Mouse (Mus musculus) heart, embryonic 15.5 days (tissue): ENCODE measurements at regions not wholly inside any gene's neighbourhood (a gene's known extent, or its start where the extent isn't known, plus 50 kb on each side); places are given as distances from the start of the nearest gene placed in this dataset.
A peak's percentile ranks its signal among the peaks of the same experiment; 100 is the strongest.

Experiments used
- ATAC-seq: fragments of 200-750 bp; cut with Nextera tagmentation; replicated peaks from 2 replicates; pipeline ENCODE4 v1.8.0; 2017; ENCODE audit warnings: low read depth, moderate TSS enrichment; ENCODE audit not compliant: insufficient number of reproducible peaks, insufficient read depth, low FRiP score
- H3K27ac ChIP-seq: fragments of 300-500 bp; sonication (generic); 2 replicates; pipeline ENCODE4 v1.5.1; 2015; ENCODE audit warnings: mild to moderate bottlenecking, inconsistent platforms
- H3K27me3 ChIP-seq: fragments of 300-500 bp; sonication (generic); 2 replicates; pipeline ENCODE4 v1.6.1; 2015; ENCODE audit warnings: inconsistent platforms
- H3K36me3 ChIP-seq: fragments of 300-500 bp; sonication (generic); 2 replicates; pipeline ENCODE4 v1.6.1; 2015; ENCODE audit warnings: mild to moderate bottlenecking, inconsistent platforms
- H3K4me1 ChIP-seq: fragments of 300-500 bp; sonication (generic); replicated peaks from 2 replicates; pipeline ENCODE4 v1.6.1; 2015; ENCODE audit warnings: inconsistent platforms
- H3K4me2 ChIP-seq: fragments of 300-500 bp; sonication (generic); 2 replicates; pipeline ENCODE4 v1.6.1; 2015; ENCODE audit warnings: inconsistent platforms, mild to moderate bottlenecking, moderate library complexity
- H3K4me3 ChIP-seq: fragments of 300-500 bp; sonication (generic); 2 replicates; pipeline ENCODE4 v1.5.1; 2015; ENCODE audit warnings: mild to moderate bottlenecking, inconsistent platforms
- H3K9ac ChIP-seq: fragments of 300-500 bp; sonication (generic); 2 replicates; pipeline ENCODE4 v1.6.1; 2015; ENCODE audit warnings: mild to moderate bottlenecking, inconsistent platforms
- H3K9me3 ChIP-seq: fragments of 300-500 bp; sonication (generic); replicated peaks from 2 replicates; pipeline ENCODE4 v1.6.1; 2016; ENCODE audit warnings: inconsistent platforms
- whole genome bisulfite sequencing: fragments of 180-500 bp; shearing (Covaris S2); methylation state at CpG from one replicate; pipeline ENCODE4 v1.1.7; 2015; ENCODE audit warnings: mixed read lengths; 5-methylcytosine and 5-hydroxymethylcytosine counted together

GRCm38 (mm10) chr9:120820892-120821291 is 108.1 kb upstream of the Ctnnb1 start:
- H3K27me3 ChIP-seq = no peaks in the 10 kb centered on the region
- no peak overlapping the region for H3K4me2 ChIP-seq
- WGBS = 77% methylated on average over 6 of the region's 6 CpGs
- no peak overlapping the region for H3K4me3 ChIP-seq
- H3K9ac ChIP-seq = no peak overlapping the region
- H3K9me3 ChIP-seq = no peaks in the 10 kb centered on the region
- no peak for ATAC-seq
- H3K36me3 ChIP-seq = no peaks in the 10 kb centered on the region
- no peak overlapping the region for H3K27ac ChIP-seq
- no peaks in the 10 kb centered on the region for H3K4me1 ChIP-seq

GRCm38 (mm10) chr9:120823397-120823796 is 105.6 kb upstream of the Ctnnb1 start:
- Histone ChIP-seq H3K36me3 (no peaks in the 10 kb centered on the region), H3K4me3 (no peak overlapping the region), H3K27ac (no peak overlapping the region), H3K27me3 (no peaks in the 10 kb centered on the region), H3K9me3 (no peaks in the 10 kb centered on the region), H3K4me2 (no peak overlapping the region), H3K9ac (no peak overlapping the region), H3K4me1 (no peaks in the 10 kb centered on the region)
- no peak for ATAC-seq
- WGBS = 69% methylated on average over 6 of the region's 6 CpGs

GRCm38 (mm10) chr9:120826266-120826665 is 102.8 kb upstream of the Ctnnb1 start:
- Histone ChIP-seq H3K4me3 (no peak overlapping the region), H3K9ac (no peak overlapping the region), H3K9me3 (no peaks in the 10 kb centered on the region; the same call in 1 of the 2 replicates), H3K27me3 (no peaks in the 10 kb centered on the region), H3K4me2 (no peak overlapping the region), H3K27ac (no peak overlapping the region), H3K4me1 (no peaks in the 10 kb centered on the region; the same call in 1 of the 2 replicates), H3K36me3 (no peaks in the 10 kb centered on the region)
- WGBS = 31% methylated on average over 4 of the region's 4 CpGs
- ATAC-seq = no peak

GRCm38 (mm10) chr9:120830526-120830925 is 98.5 kb upstream of the Ctnnb1 start:
- Histone ChIP-seq H3K36me3 (no peaks in the 10 kb centered on the region), H3K4me1 (no peaks in the 10 kb centered on the region; the same call in 1 of the 2 replicates), H3K27ac (no peak overlapping the region), H3K9ac (no peak overlapping the region), H3K27me3 (no peaks in the 10 kb centered on the region), H3K4me2 (no peak overlapping the region), H3K9me3 (no peaks in the 10 kb centered on the region; the same call in 1 of the 2 replicates), H3K4me3 (no peak overlapping the region)
- WGBS = 49% methylated on average over 5 of the region's 5 CpGs
- no peak for ATAC-seq

GRCm38 (mm10) chr9:120834166-120834565 is 94.8 kb upstream of the Ctnnb1 start:
- Histone ChIP-seq H3K4me1 (no peaks in the 10 kb centered on the region; the same call in 1 of the 2 replicates), H3K27ac (no peak overlapping the region), H3K4me3 (no peak overlapping the region), H3K9me3 (no peaks in the 10 kb centered on the region; the same call in 1 of the 2 replicates), H3K9ac (no peak overlapping the region), H3K27me3 (no peaks in the 10 kb centered on the region), H3K36me3 (no peaks in the 10 kb centered on the region), H3K4me2 (no peak overlapping the region)
- no peak for ATAC-seq
- WGBS = 74% methylated on average over 9 of the region's 9 CpGs

- Histone ChIP-seq H3K4me3 (no peak overlapping the region), H3K27ac (no peak overlapping the region), H3K9ac (no peak overlapping the region), H3K27me3 (no peaks in the 10 kb centered on the region), H3K9me3 (no peaks in the 10 kb centered on the region; the same call in 1 of the 2 replicates), H3K36me3 (no peaks in the 10 kb centered on the region), H3K4me2 (no peak overlapping the region), H3K4me1 (no peaks in the 10 kb centered on the region; the same call in 1 of the 2 replicates)
- no peak for ATAC-seq
- 95% methylated on average over 4 of the region's 4 CpGs for WGBS
These were observed 93.4 kb upstream of the Ctnnb1 start for GRCm38 (mm10) chr9:120835621-120836020.

GRCm38 (mm10) chr9:120837431-120838150 is 91.4 kb upstream of the Ctnnb1 start:
- no peak for ATAC-seq
- Histone ChIP-seq H3K4me2 (no peak overlapping the region), H3K4me3 (no peak overlapping the region), H3K9ac (no peak overlapping the region), H3K4me1 (no peaks in the 10 kb centered on the region), H3K27me3 (no peaks in the 10 kb centered on the region), H3K9me3 (no peaks in the 10 kb centered on the region; the same call in 1 of the 2 replicates), H3K27ac (no peak overlapping the region), H3K36me3 (no peaks in the 10 kb centered on the region)
- WGBS = 79% methylated on average over 8 of the region's 8 CpGs

- H3K27me3 ChIP-seq = no peaks in the 10 kb centered on the region
- no peak overlapping the region for H3K9ac ChIP-seq
- no peaks in the 10 kb centered on the region for H3K9me3 ChIP-seq
- 74% methylated on average over 8 of the region's 8 CpGs for WGBS
- no peaks in the 10 kb centered on the region for H3K36me3 ChIP-seq
- H3K4me1 ChIP-seq = peaks cover 7% of the 10 kb centered on the region; the same call in 1 of the 2 replicates
- no peak for ATAC-seq
- no peak overlapping the region for H3K4me2 ChIP-seq
- no peak overlapping the region for H3K27ac ChIP-seq
- no peak overlapping the region for H3K4me3 ChIP-seq
These were observed 85.3 kb upstream of the Ctnnb1 start for GRCm38 (mm10) chr9:120843753-120844152.

GRCm38 (mm10) chr9:120845538-120845937 is 83.5 kb upstream of the Ctnnb1 start:
- 74% methylated on average over 10 of the region's 10 CpGs for WGBS
- Histone ChIP-seq H3K4me3 (no peak overlapping the region), H3K4me1 (peaks cover 14% of the 10 kb centered on the region; the same call in 1 of the 2 replicates), H3K27me3 (no peaks in the 10 kb centered on the region), H3K4me2 (no peak overlapping the region), H3K9ac (no peak overlapping the region), H3K36me3 (no peaks in the 10 kb centered on the region), H3K27ac (no peak overlapping the region), H3K9me3 (no peaks in the 10 kb centered on the region)
- no peak for ATAC-seq

GRCm38 (mm10) chr9:120847649-120848048 is 81.4 kb upstream of the Ctnnb1 start:
- Histone ChIP-seq H3K9me3 (no peaks in the 10 kb centered on the region), H3K4me1 (peaks cover 19% of the 10 kb centered on the region), H3K4me3 (no peak overlapping the region), H3K9ac (no peak overlapping the region), H3K36me3 (no peaks in the 10 kb centered on the region), H3K4me2 (no peak overlapping the region), H3K27me3 (no peaks in the 10 kb centered on the region), H3K27ac (0 out of 2 replicates have a peak overlapping the region, but pooled peaks have one; percentile 11)
- WGBS = 44% methylated on average over 5 of the region's 5 CpGs
- ATAC-seq = peak; percentile 49; the same call in 1 of the 2 replicates

GRCm38 (mm10) chr9:120848962-120849361 is 80.1 kb upstream of the Ctnnb1 start:
- Histone ChIP-seq H3K4me3 (no peak overlapping the region), H3K4me2 (no peak overlapping the region), H3K27me3 (no peaks in the 10 kb centered on the region), H3K4me1 (peaks cover 26% of the 10 kb centered on the region), H3K27ac (no peak overlapping the region), H3K36me3 (no peaks in the 10 kb centered on the region), H3K9ac (no peak overlapping the region), H3K9me3 (no peaks in the 10 kb centered on the region)
- ATAC-seq = no peak
- 52% methylated on average over 2 of the region's 2 CpGs for WGBS

GRCm38 (mm10) chr9:120850092-120850491 is 78.9 kb upstream of the Ctnnb1 start:
- ATAC-seq = no peak
- no peak overlapping the region for H3K27ac ChIP-seq
- no peak overlapping the region for H3K4me3 ChIP-seq
- no peaks in the 10 kb centered on the region for H3K36me3 ChIP-seq
- no peaks in the 10 kb centered on the region for H3K27me3 ChIP-seq
- peaks cover 32% of the 10 kb centered on the region for H3K4me1 ChIP-seq
- H3K9me3 ChIP-seq = no peaks in the 10 kb centered on the region
- H3K9ac ChIP-seq = no peak overlapping the region
- 59% methylated on average over 5 of the region's 5 CpGs for WGBS
- no peak overlapping the region for H3K4me2 ChIP-seq
